Mouse (Mus musculus) urinary bladder, postnatal 4 days (tissue): ENCODE results near the gene Sp3.
"Not testable (repeated sequence)": the region's sequence is repeated elsewhere in the genome, so short reads cannot be mapped to it uniquely, and the experiment has no call there.

Experiments
- DNase-seq, 2 experiments: peaks; one replicate each; pipeline ENCODE4 v3.0.0; 2021 to 2022; ENCODE audit warnings: low spot score in 2 of 2

The Sp3 gene

GRCm38 (mm10) chr2:72992497-72992896 is 12.3 kb upstream of the Sp3 start:
- no peak for DNase-seq

- DNase-seq = not testable (repeated sequence)
Measured at GRCm38 (mm10) chr2:72988945-72989344, 8.7 kb upstream of the Sp3 start.

- DNase-seq = no peak
Measured at GRCm38 (mm10) chr2:72986616-72987015, 6.4 kb upstream of the Sp3 start, which contains the start of gene Gm11084. Gene Gm11084 (minus strand): TSS chr2:72986716.

- no peak for DNase-seq
Measured at GRCm38 (mm10) chr2:72985516-72985915, 5.3 kb upstream of the Sp3 start.

GRCm38 (mm10) chr2:72984806-72985205 is 4.6 kb upstream of the Sp3 start:
- DNase-seq = no peak

GRCm38 (mm10) chr2:72983211-72983610 is 3.0 kb upstream of the Sp3 start:
- no peak for DNase-seq

GRCm38 (mm10) chr2:72982110-72982785 is 2.0 kb upstream of the Sp3 start:
- DNase-seq = no peak

GRCm38 (mm10) chr2:72981441-72982109 is 1.3 kb upstream of the Sp3 start:
- DNase-seq = no peak

GRCm38 (mm10) chr2:72981075-72981420 is 802 bp upstream of the Sp3 start:
- DNase-seq = no peak

- peak; percentile 85 to 95 for DNase-seq
Measured at GRCm38 (mm10) chr2:72979659-72980071, 581 bp downstream of the Sp3 start.

GRCm38 (mm10) chr2:72978901-72979658 is 1.2 kb downstream of the Sp3 start:
- peak; percentile 85 to 87 for DNase-seq

- DNase-seq = no peak
Measured at GRCm38 (mm10) chr2:72978473-72978872, 1.8 kb downstream of the Sp3 start.

GRCm38 (mm10) chr2:72977272-72977671 is 3.0 kb downstream of the Sp3 start:
- DNase-seq = no peak

- no peak for DNase-seq
Measured at GRCm38 (mm10) chr2:72976036-72976435, 4.2 kb downstream of the Sp3 start.

GRCm38 (mm10) chr2:72970831-72971230 is 9.4 kb downstream of the Sp3 start:
- DNase-seq = no peak

- DNase-seq = no peak
Measured at GRCm38 (mm10) chr2:72970302-72970701, 9.9 kb downstream of the Sp3 start.

GRCm38 (mm10) chr2:72968536-72968935 is 11.7 kb downstream of the Sp3 start:
- DNase-seq = no peak

- DNase-seq = no peak
Measured at GRCm38 (mm10) chr2:72965450-72965849, 14.8 kb downstream of the Sp3 start.

- no peak for DNase-seq
Measured at GRCm38 (mm10) chr2:72956415-72956814, 23.8 kb downstream of the Sp3 start.

GRCm38 (mm10) chr2:72952979-72953378 is 27.3 kb downstream of the Sp3 start:
- DNase-seq = no peak

- DNase-seq = no peak
Measured at GRCm38 (mm10) chr2:72935937-72936336, 44.3 kb downstream of the Sp3 start.

GRCm38 (mm10) chr2:72932186-72932585 is 48.1 kb downstream of the Sp3 start:
- DNase-seq = no peak

- DNase-seq = no peak
Measured at GRCm38 (mm10) chr2:72924981-72925380, 55.3 kb downstream of the Sp3 start.
